Mouse (Mus musculus): ENCODE results near the gene Kif26b.

The Kif26b gene

GRCm38 (mm10) chr1:178528431-178529351 is at the start of gene Kif26b:
Gene Kif26b (plus strand): TSS chr1:178529125.
- in situ Hi-C loops (cut with MseI, MboI): loop anchor here (5.0 to 25.0 kb wide), 3 partner anchors 159 to 609 kb away; no protein-coding TSS in a partner anchor

- in situ Hi-C loops (cut with MseI, MboI): no loop called here
Observed at GRCm38 (mm10) chr1:178483854-178484253, 45.1 kb upstream of the Kif26b start.

GRCm38 (mm10) chr1:178485138-178485867 is 43.6 kb upstream of the Kif26b start:
- in situ Hi-C loops (cut with MseI, MboI): no loop called here

DNA sequence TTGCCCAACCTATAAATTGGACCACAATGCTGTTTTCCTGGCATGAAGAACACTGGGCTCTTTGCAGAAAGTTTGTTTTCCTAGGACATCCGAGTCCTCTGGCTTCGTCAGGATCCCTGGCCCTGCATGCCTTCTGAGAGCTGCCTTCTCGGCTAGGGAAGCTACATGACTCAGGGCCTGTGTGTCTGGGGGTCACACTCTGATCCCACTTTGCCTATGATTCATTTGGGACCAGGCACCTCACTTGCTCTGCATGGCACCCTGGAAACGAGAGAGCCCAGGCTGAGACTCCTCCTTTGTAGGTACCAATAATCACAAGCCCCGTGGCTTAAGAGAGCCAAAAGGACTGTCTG is 43.1 kb upstream of the Kif26b start:
- in situ Hi-C loops (cut with MseI, MboI): no loop called here

- in situ Hi-C loops (cut with MseI, MboI): no loop called here
Observed at GRCm38 (mm10) chr1:178486828-178487227, 42.1 kb upstream of the Kif26b start.

DNA sequence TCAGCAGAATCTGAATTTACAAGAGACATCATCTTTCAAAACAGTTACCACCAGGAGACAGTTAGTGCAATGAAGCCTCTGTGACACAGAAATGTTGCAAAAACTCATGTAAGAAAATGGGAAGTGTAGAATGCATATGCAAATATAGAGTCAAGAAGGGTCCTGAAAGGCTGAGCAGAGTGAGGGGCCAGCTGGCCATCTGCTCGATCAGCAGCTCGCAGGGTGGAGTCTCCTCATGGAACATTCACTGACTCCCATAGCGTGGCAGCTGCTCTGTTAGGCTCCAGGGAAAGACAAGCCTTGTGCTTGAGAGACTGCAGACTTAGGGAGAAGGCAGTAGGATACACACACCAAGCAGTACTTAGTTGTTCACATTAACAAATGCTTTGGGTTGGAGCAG is 39.8 kb upstream of the Kif26b start:
- in situ Hi-C loops (cut with MseI, MboI): no loop called here

DNA sequence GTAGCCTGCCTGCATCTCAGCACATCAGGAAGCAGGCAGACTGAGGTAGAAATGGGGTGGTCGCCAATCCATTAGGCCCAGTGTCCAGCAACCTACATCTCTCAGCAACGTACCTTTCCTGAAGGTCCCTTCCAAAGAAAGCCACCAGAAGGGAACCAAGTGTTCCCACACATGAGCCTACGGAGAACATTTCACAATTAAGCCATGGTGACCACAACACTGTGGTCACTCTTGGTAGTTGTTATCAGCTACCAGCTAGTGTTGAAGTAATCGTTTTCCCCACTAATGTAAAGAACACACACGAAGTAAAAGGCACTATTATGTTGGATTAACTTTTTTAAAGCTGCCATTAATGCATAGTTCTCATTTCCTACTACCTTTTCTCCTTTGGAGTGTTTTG is 37.2 kb upstream of the Kif26b start:
- in situ Hi-C loops (cut with MseI, MboI): no loop called here

DNA sequence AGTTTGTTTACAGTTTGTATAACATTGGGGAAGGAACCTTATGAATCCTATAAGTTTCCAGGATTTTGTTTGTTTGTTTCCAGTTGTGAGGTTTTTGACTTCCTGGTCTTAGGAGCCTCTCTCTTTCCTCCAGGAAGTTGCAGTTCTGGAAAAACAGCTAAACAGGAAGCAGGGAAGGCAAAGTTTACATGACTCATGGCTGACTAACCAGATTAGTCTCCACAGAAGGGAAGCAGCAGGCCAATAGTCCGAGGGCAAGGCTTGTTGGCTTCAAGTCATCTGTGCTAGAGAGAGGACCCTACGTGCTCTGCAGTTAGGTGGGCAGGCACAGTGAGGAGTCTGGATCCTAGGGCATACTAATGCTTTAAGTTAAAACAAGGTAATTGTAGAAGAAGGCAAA is 36.4 kb upstream of the Kif26b start:
- in situ Hi-C loops (cut with MseI, MboI): no loop called here

DNA sequence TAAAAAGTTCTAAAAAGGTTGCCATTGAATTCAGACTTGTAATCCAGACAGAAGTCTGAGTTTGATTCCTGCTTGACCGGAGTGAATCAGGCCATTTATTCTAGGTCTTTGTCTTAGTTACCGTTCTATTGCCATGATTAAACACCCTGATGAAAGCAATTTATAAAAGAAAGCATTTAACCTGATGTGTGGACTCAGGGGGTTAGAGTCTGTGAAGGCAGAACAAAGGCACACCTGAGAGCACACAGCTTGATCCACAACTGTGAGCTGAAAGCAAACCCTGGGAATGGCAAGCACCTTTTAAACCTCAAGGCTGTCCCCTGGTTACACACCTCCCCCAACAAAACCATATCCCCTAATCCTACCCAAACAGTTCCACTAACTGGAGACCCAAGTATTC is 32.7 kb upstream of the Kif26b start:
- in situ Hi-C loops (cut with MseI, MboI): no loop called here

- in situ Hi-C loops (cut with MseI, MboI): no loop called here
Observed at GRCm38 (mm10) chr1:178496841-178497240, 32.1 kb upstream of the Kif26b start.

DNA sequence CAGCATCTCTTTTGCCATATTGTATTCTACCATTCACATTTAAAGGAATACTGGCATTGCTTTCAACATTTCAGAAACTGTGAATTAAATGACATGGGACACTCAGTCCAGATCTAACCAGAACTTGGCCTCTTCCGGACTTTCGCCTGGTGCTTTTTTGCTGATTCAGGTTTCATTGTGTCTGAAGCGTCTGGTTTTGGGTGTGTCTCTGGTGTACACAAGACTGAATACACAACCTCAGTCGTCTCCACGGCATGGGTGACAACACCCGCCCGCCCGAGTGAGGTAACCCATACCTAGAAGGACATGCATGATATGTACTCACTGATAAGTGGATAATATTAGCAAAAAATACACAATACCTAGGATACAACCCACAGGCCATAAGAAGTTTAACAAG is 22.0 kb upstream of the Kif26b start:
- in situ Hi-C loops (cut with MseI, MboI): no loop called here

GRCm38 (mm10) chr1:178512323-178513031 is 16.4 kb upstream of the Kif26b start:
- in situ Hi-C loops (cut with MseI, MboI): no loop called here

GRCm38 (mm10) chr1:178513954-178514353 is 15.0 kb upstream of the Kif26b start:
- in situ Hi-C loops (cut with MseI, MboI): no loop called here

DNA sequence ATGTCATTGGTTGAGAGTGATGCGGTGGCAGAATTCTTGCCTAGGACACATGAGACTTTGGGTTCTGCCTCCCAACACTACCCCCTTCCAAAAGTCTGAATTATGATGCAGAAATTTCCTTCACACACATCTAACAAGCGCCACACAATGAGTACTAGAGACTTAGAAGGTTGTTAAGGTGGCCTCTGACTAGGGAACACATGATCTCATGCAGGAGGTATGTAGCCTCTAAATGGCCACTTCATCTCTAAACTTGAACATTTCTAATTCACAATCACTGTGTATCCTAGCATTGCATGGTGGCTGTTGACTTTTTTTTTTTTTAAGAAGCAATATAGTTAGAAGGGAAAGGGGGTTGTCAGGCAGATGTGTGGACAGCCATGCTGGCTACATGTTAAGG is 13.1 kb upstream of the Kif26b start:
- in situ Hi-C loops (cut with MseI, MboI): no loop called here

DNA sequence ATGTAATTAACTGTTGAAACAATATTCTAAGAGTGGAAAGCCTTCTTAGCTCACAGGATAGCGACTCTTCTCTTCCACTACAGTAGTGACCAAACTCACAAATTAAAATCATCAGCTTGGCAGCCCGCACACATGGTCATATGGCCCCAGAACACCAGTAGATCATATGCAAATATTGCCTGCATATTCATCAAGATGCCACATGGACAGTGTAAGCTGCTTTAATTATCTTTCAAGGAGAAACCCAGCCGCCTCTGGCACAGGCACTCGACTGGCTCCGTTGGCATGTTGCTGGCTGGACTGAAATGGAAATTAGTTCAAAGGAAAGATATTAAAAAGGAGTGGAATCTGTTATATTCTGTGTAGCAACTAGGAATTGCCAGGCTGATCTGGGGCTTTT is 6.5 kb upstream of the Kif26b start:
- in situ Hi-C loops (cut with MseI, MboI): no loop called here

DNA sequence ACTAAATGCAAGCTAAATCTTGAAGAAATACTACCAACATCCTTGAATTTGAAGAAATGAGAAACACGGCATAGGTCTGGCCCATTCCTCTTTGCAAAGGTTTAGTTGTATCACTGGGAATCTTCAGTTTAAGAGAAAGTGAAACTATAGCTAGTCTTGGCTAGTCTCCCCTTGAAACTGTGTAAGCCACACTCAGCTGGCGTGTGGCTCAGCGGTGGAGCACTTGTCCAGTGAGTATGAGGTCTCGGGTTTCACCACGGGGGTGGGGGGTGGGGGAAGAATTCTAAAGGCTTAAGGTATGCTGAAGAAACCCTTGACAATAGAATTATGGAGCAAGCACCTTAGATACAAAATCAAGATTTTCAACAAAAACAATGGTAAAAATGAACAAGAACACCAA is 5.8 kb upstream of the Kif26b start:
- in situ Hi-C loops (cut with MseI, MboI): no loop called here

DNA sequence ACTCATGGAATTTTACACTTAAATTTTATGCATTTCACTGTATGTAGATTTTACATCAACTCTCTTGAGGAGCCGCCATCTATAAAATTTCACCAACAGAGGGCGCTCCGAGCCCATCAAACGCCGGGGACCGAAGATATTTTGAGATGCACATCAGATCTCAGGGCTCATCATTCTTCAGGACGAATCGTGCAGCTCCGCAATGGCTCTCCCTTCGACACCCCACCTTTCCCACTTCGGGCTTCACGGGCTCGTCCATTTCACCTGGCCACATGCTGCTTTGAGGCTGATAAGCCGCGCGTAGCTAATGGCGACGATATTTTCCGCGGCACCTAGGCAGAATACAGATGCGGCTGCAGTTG is 1.8 kb upstream of the Kif26b start:
- in situ Hi-C loops (cut with MseI, MboI): loop anchor here (5.0 to 25.0 kb wide), 3 partner anchors 160 to 610 kb away; no protein-coding TSS in a partner anchor

DNA sequence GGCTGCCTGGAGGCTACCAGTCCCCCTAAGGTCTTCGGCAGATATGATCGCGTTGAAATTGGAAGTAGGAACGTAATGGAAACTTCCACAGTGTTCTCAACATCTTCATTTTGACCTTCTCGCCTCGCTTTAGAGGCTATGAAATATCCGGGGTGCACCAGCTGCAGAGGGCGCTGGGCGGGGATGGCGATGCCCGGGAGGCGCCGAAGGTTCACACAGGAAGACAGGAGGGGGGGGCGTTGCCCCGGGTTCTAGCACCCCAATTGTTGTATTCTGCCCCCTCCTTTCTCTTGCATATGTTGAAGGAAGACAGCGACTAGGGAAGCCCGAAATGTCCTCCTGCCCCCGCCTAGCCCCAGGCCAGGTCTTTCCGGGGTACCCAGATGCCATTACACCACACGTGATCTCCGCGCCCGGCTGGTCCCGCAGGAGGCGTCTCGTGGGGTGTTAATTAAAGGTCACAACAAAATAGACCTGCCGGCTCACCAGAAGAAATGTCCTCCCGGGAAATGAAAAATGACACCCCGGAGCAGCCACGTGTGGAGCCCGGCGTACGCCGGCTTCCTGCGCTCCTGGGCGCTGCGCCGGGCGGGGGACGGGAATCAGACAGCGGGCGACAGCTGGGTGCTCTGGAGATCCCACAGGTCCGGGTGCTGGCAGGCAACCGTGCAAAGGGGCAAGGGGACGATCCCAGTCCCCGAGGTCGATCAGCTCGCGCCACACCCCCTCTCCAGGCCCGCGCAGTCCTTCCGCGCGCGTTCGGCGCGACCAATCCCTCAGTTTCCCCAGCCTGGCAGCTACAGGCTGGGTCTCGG is 1.2 kb upstream of the Kif26b start:
- in situ Hi-C loops (cut with MseI, MboI): loop anchor here (5.0 to 25.0 kb wide), 3 partner anchors 160 to 610 kb away; no protein-coding TSS in a partner anchor

GRCm38 (mm10) chr1:178529512-178530300 is 781 bp downstream of the Kif26b start:
- in situ Hi-C loops (cut with MseI, MboI): loop anchor here (5.0 to 25.0 kb wide), 4 partner anchors 155 to 608 kb away; no protein-coding TSS in a partner anchor

All from mouse trophoblast stem cell (cell line).